Mouse (Mus musculus) E14TG2a.4 (cell line): ENCODE measurements around the gene Gm45062.

Experiments
- CTCF ChIP-seq: conservative IDR thresholded peaks from 2 replicates; pipeline ENCODE4 v1.5.1; 2014; ENCODE audit warnings: low read length
- NANOG ChIP-seq: IDR thresholded peaks from 2 replicates; pipeline ENCODE4 v1.6.1; 2014; ENCODE audit warnings: borderline replicate concordance, low read length, mixed read lengths
- POU5F1 ChIP-seq: IDR thresholded peaks from 2 replicates; pipeline ENCODE4 v1.6.1; 2014; ENCODE audit warnings: low read length, borderline replicate concordance

GRCm38 (mm10) chr6:8409865-8410264 lies 150.6 kb downstream of the Gm45062 start:
- TF ChIP-seq CTCF (no peak), POU5F1 (no peak), NANOG (no peak)
